ENCODE assay signal across 24 mouse cellular contexts in genomic region chr16:81149491-81149890, GRCm38 (mm10). TPM values are rescaled to one million over a fixed set of nuclear protein-coding genes. Genes with fewer than 3 reads are reported as not detected.
DNase-seq lines count a peak whose midpoint lies in the region; ATAC-seq and TF ChIP-seq lines count a peak whose summit lies in the region.
"Had no signal": no experiment of that assay in that cellular context is flagged by ENCODE, and none has a peak within 500 bp of the region (broad histone marks: within the 10 kb centered on the region; RNA-seq: fewer than 3 reads in every experiment).

No protein-coding gene starts in this region.

- no peak overlapping the region for H3K4me2 ChIP-seq in midbrain, postnatal 0 days (ENCODE audit: low read depth, low read length, poor library complexity, severe bottlenecking)
- H3K4me2 ChIP-seq in midbrain, embryonic 16.5 days (ENCODE audit: low read length): no peak overlapping the region
- H3K4me2 ChIP-seq: hindbrain, embryonic 12.5 days; liver, embryonic 11.5 days; midbrain, embryonic 15.5 days had no signal

- ATAC-seq in frontal cortex, adult (ENCODE audit: low TSS enrichment): peak; percentile 85
- ATAC-seq in midbrain, postnatal 0 days (ENCODE audit: low FRiP score): no peak
- ATAC-seq in midbrain, embryonic 16.5 days: no peak
- ATAC-seq in granulocyte monocyte progenitor cell, adult 5-6 weeks (replicated peaks; ENCODE audit: poor library complexity, severe bottlenecking): no peak
- no peak for ATAC-seq in cerebellum, adult (ENCODE audit: insufficient number of reproducible peaks, low FRiP score, low TSS enrichment)
- ATAC-seq: intestine, embryonic 16.5 days; midbrain, embryonic 15.5 days had no signal

- H3K36me3 ChIP-seq in midbrain, postnatal 0 days (ENCODE audit: insufficient read depth, low read length): no peaks in the 10 kb centered on the region
- no peaks in the 10 kb centered on the region for H3K36me3 ChIP-seq in midbrain, embryonic 16.5 days (ENCODE audit: control insufficient read depth, insufficient read depth, low read length)
- H3K36me3 ChIP-seq: heart, embryonic 10.5 days; hindbrain, embryonic 12.5 days; midbrain, embryonic 15.5 days had no signal

- no peak overlapping the region for H3K27ac ChIP-seq in midbrain, postnatal 0 days (ENCODE audit: low read depth, low read length)
- no peak overlapping the region for H3K27ac ChIP-seq in midbrain, embryonic 16.5 days (ENCODE audit: low read length)
- H3K27ac ChIP-seq in layer of hippocampus, adult 2 months: no peak overlapping the region
- H3K27ac ChIP-seq: heart, embryonic 10.5 days; hindbrain, embryonic 12.5 days; midbrain, embryonic 15.5 days had no signal

- no peaks in the 10 kb centered on the region for H3K4me1 ChIP-seq in midbrain, postnatal 0 days (ENCODE audit: insufficient read depth, low read length)
- H3K4me1 ChIP-seq in midbrain, embryonic 16.5 days (ENCODE audit: control insufficient read depth, insufficient read depth, low read length): no peaks in the 10 kb centered on the region
- H3K4me1 ChIP-seq: heart, embryonic 10.5 days; hindbrain, embryonic 12.5 days; megakaryocyte, embryonic 14.5 days; midbrain, embryonic 15.5 days had no signal

- no peak for DNase-seq in frontal cortex, postnatal 14 days (ENCODE audit: low spot score in 2 of 2)
- peak; percentile 19 for DNase-seq in midbrain, postnatal 0 days (ENCODE audit: low spot score)
- peak; percentile 10 to 29 for DNase-seq in layer of hippocampus, adult 2 months (ENCODE audit: low spot score in 2 of 2)
- peak; percentile 4 to 5 for DNase-seq in left cerebral cortex, postnatal 36 days (ENCODE audit: low spot score in 2 of 2)
- DNase-seq: adrenal gland, postnatal 25 days; B cell, adult 2 months; cerebellum, adult 8-10 months; gastrocnemius, postnatal 36 days; lung, adult 18-20 months; lung, postnatal 14 days; thymus, postnatal 25 days had no signal

- TF ChIP-seq CTCF in midbrain, postnatal 0 days (IDR thresholded peaks at IDR 0.05): no peak
- no peak for TF ChIP-seq CTCF in layer of hippocampus, adult 2 months (conservative IDR thresholded peaks at IDR 0.05)

- intact Hi-C loops in left cerebral cortex, postnatal 36 days (cut with DNase I): no loop called here

- 80% methylated on average over 4 of the region's 4 CpGs for WGBS in midbrain, postnatal 0 days
- WGBS in midbrain, embryonic 16.5 days: 85% methylated on average over 4 of the region's 4 CpGs

- H3K9ac ChIP-seq in midbrain, postnatal 0 days (replicated peaks; ENCODE audit: low read length, poor library complexity, severe bottlenecking): no peak overlapping the region
- no peak overlapping the region for H3K9ac ChIP-seq in midbrain, embryonic 16.5 days (ENCODE audit: low read depth, low read length)
- H3K9ac ChIP-seq: hindbrain, embryonic 12.5 days; midbrain, embryonic 15.5 days had no signal

- no peak overlapping the region for H3K4me3 ChIP-seq in midbrain, postnatal 0 days (ENCODE audit: low read depth, low read length)
- no peak overlapping the region for H3K4me3 ChIP-seq in midbrain, embryonic 16.5 days (ENCODE audit: low read depth, low read length)
- H3K4me3 ChIP-seq in layer of hippocampus, adult 2 months: no peak overlapping the region
- H3K4me3 ChIP-seq: erythroblast, embryonic 14.5 days; heart, embryonic 10.5 days; hindbrain, embryonic 12.5 days; megakaryocyte, embryonic 14.5 days; midbrain, embryonic 15.5 days had no signal

- no peaks in the 10 kb centered on the region for H3K27me3 ChIP-seq in midbrain, postnatal 0 days (ENCODE audit: insufficient read depth, low read length)
- H3K27me3 ChIP-seq in midbrain, embryonic 16.5 days (ENCODE audit: control insufficient read depth, insufficient read depth, low read depth, low read length): no peaks in the 10 kb centered on the region
- H3K27me3 ChIP-seq: hindbrain, embryonic 12.5 days; megakaryocyte, embryonic 14.5 days; midbrain, embryonic 15.5 days had no signal

- H3K9me3 ChIP-seq in midbrain, postnatal 0 days (ENCODE audit: low read length): no peaks in the 10 kb centered on the region
- no peaks in the 10 kb centered on the region for H3K9me3 ChIP-seq in midbrain, embryonic 16.5 days (replicated peaks; ENCODE audit: control insufficient read depth, low read length, poor library complexity, severe bottlenecking)
- H3K9me3 ChIP-seq: heart, embryonic 10.5 days; hindbrain, embryonic 12.5 days; megakaryocyte, embryonic 14.5 days; midbrain, embryonic 15.5 days had no signal

RNA-seq across cellular contexts. Expression of gene Ncam2, which starts 51.0 kb away (rescaled TPM):
- total RNA-seq in midbrain, postnatal 0 days (2014; rRNA removed): 87.1 and 101 TPM in 2 replicates
- 24.3 and 29.3 TPM in 2 replicates for polyA plus RNA-seq in midbrain, postnatal 0 days (2015; fragmentation: Nextera tagmentation; extraction: Ambion mirVana)
- 24.8 and 26.9 TPM in 2 replicates for polyA plus RNA-seq in midbrain, embryonic 16.5 days (2015; fragmentation: Nextera tagmentation; extraction: Ambion mirVana)
- total RNA-seq in layer of hippocampus, adult 2 months (2021): 10 to 100 TPM; 51.3 to 51.4 TPM
- total RNA-seq in left cerebral cortex, postnatal 36 days (2021): 10 to 100 TPM; 77.1 to 80.8 TPM
- total RNA-seq in granulocyte monocyte progenitor cell, adult 5-6 weeks (2014; fragmentation: Nextera tagmentation): not detected in 2 replicates
- not detected in 2 replicates for total RNA-seq in granulocyte monocyte progenitor cell, adult 5-6 weeks (2017)
- total RNA-seq: gastrocnemius, postnatal 36 days; neutrophil, adult 5-6 weeks had no signal
- polyA plus RNA-seq: erythroblast, embryonic 14.5 days; small intestine, adult 2 months had no signal

Comparison
In these comparisons a context has a peak if more than half of its experiments do, and no peak if none do; other contexts are left out.
1. DNase-seq: peak in midbrain, postnatal 0 days (single experiment), layer of hippocampus, adult 2 months (2 of 2) and left cerebral cortex, postnatal 36 days (2 of 2); none in frontal cortex, postnatal 14 days (0 of 2).
2. RNA of gene Ncam2, which starts 51.0 kb away (total RNA-seq): 87.1 to 101 TPM in midbrain, postnatal 0 days, 77.1 to 80.8 TPM in left cerebral cortex, postnatal 36 days and 51.3 to 51.4 TPM in layer of hippocampus, adult 2 months; not detected in granulocyte monocyte progenitor cell, adult 5-6 weeks; every median in the first group is over 10 times any median in the second.